Mouse (Mus musculus) midbrain, postnatal 0 days (tissue): Measurements from ENCODE around the gene Trim6. TPM values are rescaled to one million over a fixed set of nuclear protein-coding genes. Genes with fewer than 3 reads are reported as not detected.
A peak's percentile ranks its signal among the peaks of the same experiment; 100 is the strongest.

Source experiments
- ATAC-seq: fragments of 200-750 bp; cut with Nextera tagmentation; 2 replicates; pipeline ENCODE4 v1.8.0; 2017; ENCODE audit warnings: moderate number of reproducible peaks, mild to moderate bottlenecking, moderate TSS enrichment, moderate library complexity; ENCODE audit not compliant: low FRiP score
- DNase-seq: peaks from one replicate; pipeline ENCODE4 v3.0.0-alpha.2; 2015; ENCODE audit warnings: low spot score
- H3K27ac ChIP-seq: fragments of 300-500 bp; sonication (generic); 2 replicates; pipeline ENCODE4 v1.5.1; 2014; ENCODE audit warnings: low read depth, mild to moderate bottlenecking, low read length, mixed read lengths
- H3K27me3 ChIP-seq: fragments of 300-500 bp; sonication (generic); 2 replicates; pipeline ENCODE4 v1.6.1; 2014; ENCODE audit warnings: low read length, control low read depth, mixed read lengths; ENCODE audit not compliant: insufficient read depth
- H3K36me3 ChIP-seq: fragments of 300-500 bp; sonication (generic); 2 replicates; pipeline ENCODE4 v1.6.1; 2014; ENCODE audit warnings: low read length, control low read depth, mixed read lengths; ENCODE audit not compliant: insufficient read depth
- H3K4me1 ChIP-seq: fragments of 300-500 bp; sonication (generic); 2 replicates; pipeline ENCODE4 v1.6.1; 2014; ENCODE audit warnings: mild to moderate bottlenecking, control low read depth, antibody characterized with exemption, low read length, mixed read lengths; ENCODE audit not compliant: insufficient read depth
- H3K4me2 ChIP-seq: fragments of 300-500 bp; sonication (generic); 2 replicates; pipeline ENCODE4 v1.6.1; 2014; ENCODE audit warnings: low read depth, mild to moderate bottlenecking, low read length, mixed read lengths; ENCODE audit not compliant: poor library complexity, severe bottlenecking
- H3K4me3 ChIP-seq: fragments of 300-500 bp; sonication (generic); 2 replicates; pipeline ENCODE4 v1.5.1; 2014; ENCODE audit warnings: low read depth, mild to moderate bottlenecking, low read length, moderate library complexity
- H3K9ac ChIP-seq: fragments of 300-500 bp; sonication (generic); replicated peaks from 2 replicates; pipeline ENCODE4 v1.6.1; 2014; ENCODE audit warnings: mild to moderate bottlenecking, low read length, moderate library complexity, mixed read lengths; ENCODE audit not compliant: poor library complexity, severe bottlenecking
- H3K9me3 ChIP-seq: fragments of 300-500 bp; sonication (generic); 2 replicates; pipeline ENCODE4 v1.6.1; 2016; ENCODE audit warnings: low read length, control low read depth
- CTCF ChIP-seq: IDR thresholded peaks from 2 replicates; pipeline ENCODE4 v1.5.1; 2016; ENCODE audit warnings: antibody characterized with exemption, mild to moderate bottlenecking
- WGBS: fragments of 180-500 bp; shearing (Covaris S2); extraction: QIAGEN DNeasy Blood & Tissue Kit; methylation state at CpG from one replicate; pipeline ENCODE4 v1.1.7; 2014; 5-methylcytosine and 5-hydroxymethylcytosine counted together
- polyA plus RNA-seq: library from polyadenylated mRNA; unstranded; fragments of >200 nt; fragmentation: Nextera tagmentation; extraction: Ambion mirVana; gene quantifications from 2 replicates; pipeline ENCODE4 v1.2.1, GENCODE M21; 2015
- total RNA-seq: library from RNA; depleted of rRNA; stranded (reverse); fragments of >200 nt; gene quantifications from 2 replicates; pipeline ENCODE4 v1.2.3, GENCODE M21; 2014

The Trim6 gene
- total and polyA plus RNA-seq, 2 experiments from 2014 or later = 0.11 to 0.49 TPM

DNA sequence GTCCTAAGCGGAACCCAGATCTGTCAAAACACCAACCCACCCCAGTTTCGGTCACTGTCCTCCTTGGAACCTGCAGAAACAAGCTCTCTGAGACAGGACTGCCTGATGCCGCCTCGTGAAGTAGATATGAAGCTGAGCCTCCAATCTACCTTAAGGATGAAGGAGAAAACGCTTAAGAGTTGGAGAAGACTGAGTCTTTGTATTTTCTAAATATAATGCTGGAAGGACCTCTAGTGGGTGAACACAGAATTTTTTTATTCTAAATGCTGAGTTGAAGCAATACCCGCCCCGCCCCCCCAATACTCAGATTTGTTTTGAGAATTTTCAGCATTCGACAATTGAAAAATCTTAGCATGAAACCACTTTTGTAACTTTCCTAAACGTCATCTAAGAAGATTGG, 27.3 kb upstream of the Trim6 start:
- H3K4me3 ChIP-seq = no peak overlapping the region
- 63% methylated on average over 9 of the region's 9 CpGs for WGBS
- H3K4me2 ChIP-seq = no peak overlapping the region
- H3K4me1 ChIP-seq = no peaks in the 10 kb centered on the region
- DNase-seq (peak; percentile 9), ATAC-seq (no peak)
- no peaks in the 10 kb centered on the region for H3K9me3 ChIP-seq
- TF ChIP-seq CTCF = peak; percentile 24; the same call in 1 of the 2 replicates
- no peak overlapping the region for H3K9ac ChIP-seq
- no peak overlapping the region for H3K27ac ChIP-seq
- no peaks in the 10 kb centered on the region for H3K36me3 ChIP-seq
- no peaks in the 10 kb centered on the region for H3K27me3 ChIP-seq

DNA sequence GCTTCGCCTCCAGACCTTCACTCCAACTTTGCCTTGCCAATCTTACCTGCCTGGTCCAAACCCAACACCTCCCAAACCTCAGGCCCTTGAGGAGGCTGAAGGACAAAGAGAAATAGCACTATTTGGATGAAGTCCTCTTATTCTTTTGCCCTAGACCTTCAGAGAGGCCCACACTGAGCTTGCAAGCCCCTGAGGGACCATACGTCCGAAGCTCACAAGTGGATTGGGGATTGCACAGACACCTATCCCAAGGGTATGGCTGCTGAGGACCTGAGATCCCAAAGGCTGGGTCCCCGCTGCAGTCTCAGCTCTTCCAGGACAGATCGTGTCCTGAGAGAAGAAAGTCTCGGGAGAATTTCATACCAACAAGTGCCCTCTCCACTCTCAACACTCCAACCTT, 22.7 kb upstream of the Trim6 start, which contains the start of gene Olfr649:
Gene Olfr649 (minus strand): TSS at position 101 of the 400 bp plus-strand sequence.
- TF ChIP-seq CTCF = no peak
- H3K36me3 ChIP-seq = no peaks in the 10 kb centered on the region
- WGBS = 83% methylated on average over 6 of the region's 6 CpGs
- no peak within 1 kb of the TSS for H3K9ac ChIP-seq
- H3K4me1 ChIP-seq = no peaks in the 10 kb centered on the region
- H3K4me3 ChIP-seq = no peak within 1 kb of the TSS
- no peak within 1 kb of the TSS for H3K4me2 ChIP-seq
- no peak within 1 kb of the TSS for H3K27ac ChIP-seq
- no peaks in the 10 kb centered on the region for H3K27me3 ChIP-seq
- ATAC-seq (no peak), DNase-seq (no peak)
- H3K9me3 ChIP-seq = no peaks in the 10 kb centered on the region

DNA sequence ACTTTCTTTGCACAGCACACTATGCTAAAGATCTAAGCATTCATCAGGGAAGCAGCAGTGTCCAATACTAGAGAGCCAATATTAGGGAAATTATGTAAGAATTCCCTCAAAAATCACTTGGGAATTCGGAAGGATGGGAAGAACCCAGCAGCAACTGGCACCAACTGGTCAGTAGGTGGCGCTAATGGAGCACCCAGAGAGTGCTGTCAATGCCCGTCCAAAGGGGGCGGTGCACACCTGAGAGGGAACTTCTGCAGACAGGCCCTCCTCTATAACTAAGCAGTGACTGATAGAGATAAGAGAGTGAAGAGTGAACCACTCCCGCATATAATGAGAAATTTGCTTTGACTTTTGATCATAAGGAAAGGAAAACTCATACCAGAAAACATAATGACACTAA, 18.8 kb upstream of the Trim6 start:
- H3K36me3 ChIP-seq = no peaks in the 10 kb centered on the region
- DNase-seq (peak; percentile 54), ATAC-seq (no peak)
- peak; percentile 80 for TF ChIP-seq CTCF
- no peaks in the 10 kb centered on the region for H3K4me1 ChIP-seq
- no peak overlapping the region for H3K27ac ChIP-seq
- H3K9ac ChIP-seq = no peak overlapping the region
- 3% methylated on average over 5 of the region's 5 CpGs for WGBS
- H3K4me3 ChIP-seq = no peak overlapping the region
- H3K4me2 ChIP-seq = no peak overlapping the region
- H3K9me3 ChIP-seq = no peaks in the 10 kb centered on the region
- H3K27me3 ChIP-seq = no peaks in the 10 kb centered on the region

DNA sequence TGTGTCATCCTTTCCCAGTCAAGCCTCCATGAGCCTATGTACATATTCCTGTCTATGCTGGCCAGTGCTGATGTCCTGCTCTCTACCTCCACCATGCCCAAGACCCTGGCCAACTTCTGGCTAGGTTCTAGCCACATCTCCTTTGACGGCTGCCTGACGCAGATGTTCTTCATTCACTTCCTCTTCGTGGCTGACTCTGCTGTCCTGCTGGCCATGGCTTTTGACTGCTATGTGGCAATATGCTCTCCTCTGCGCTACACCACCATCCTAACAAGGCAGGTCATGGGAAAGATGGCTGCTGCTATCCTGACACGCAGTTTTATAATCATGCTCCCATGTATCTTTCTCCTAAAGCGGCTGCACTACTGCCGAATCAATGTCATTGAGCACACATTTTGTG, 12.4 kb upstream of the Trim6 start:
- DNase-seq (no peak), ATAC-seq (no peak)
- Histone ChIP-seq H3K27ac (no peak overlapping the region), H3K9me3 (no peaks in the 10 kb centered on the region), H3K9ac (no peak overlapping the region), H3K4me2 (no peak overlapping the region), H3K27me3 (no peaks in the 10 kb centered on the region), H3K4me1 (no peaks in the 10 kb centered on the region), H3K36me3 (no peaks in the 10 kb centered on the region), H3K4me3 (no peak overlapping the region)
- no peak for TF ChIP-seq CTCF
- WGBS = 96% methylated on average over 7 of the region's 7 CpGs

DNA sequence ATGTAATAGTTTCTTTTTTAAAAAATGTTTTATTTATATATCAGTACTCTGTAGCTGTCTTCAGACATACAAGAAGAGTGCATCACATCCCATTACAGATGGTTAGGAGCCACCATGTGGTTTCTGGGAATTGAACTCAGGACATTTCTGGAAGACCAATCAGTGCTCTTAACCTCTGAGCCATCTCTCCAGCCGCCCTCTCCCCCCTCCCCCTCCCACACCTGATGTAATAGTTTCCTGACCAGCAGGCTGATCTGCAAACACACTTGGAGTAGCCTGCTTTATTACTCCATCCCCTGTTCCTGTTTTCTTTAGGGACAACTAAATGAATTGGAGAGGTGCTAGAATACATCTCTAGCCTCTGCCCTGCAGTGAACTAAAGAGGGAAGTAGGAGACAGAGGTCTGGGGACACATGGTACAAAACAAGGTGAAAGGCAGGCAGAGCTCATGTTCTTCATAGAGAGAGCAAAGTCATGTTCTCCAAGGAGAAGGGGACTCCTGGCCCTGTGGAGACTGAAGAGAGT, 2.5 kb upstream of the Trim6 start:
- Histone ChIP-seq H3K9ac (no peak overlapping the region), H3K27ac (no peak overlapping the region), H3K4me3 (no peak overlapping the region), H3K4me1 (no peaks in the 10 kb centered on the region), H3K4me2 (no peak overlapping the region), H3K36me3 (no peaks in the 10 kb centered on the region), H3K27me3 (peaks cover 7% of the 10 kb centered on the region; the same call in 1 of the 2 replicates), H3K9me3 (no peaks in the 10 kb centered on the region)
- no peak for TF ChIP-seq CTCF
- ATAC-seq = no peak
- DNase-seq = no peak
- 83% methylated on average over 1 of the region's 1 CpGs for WGBS

DNA sequence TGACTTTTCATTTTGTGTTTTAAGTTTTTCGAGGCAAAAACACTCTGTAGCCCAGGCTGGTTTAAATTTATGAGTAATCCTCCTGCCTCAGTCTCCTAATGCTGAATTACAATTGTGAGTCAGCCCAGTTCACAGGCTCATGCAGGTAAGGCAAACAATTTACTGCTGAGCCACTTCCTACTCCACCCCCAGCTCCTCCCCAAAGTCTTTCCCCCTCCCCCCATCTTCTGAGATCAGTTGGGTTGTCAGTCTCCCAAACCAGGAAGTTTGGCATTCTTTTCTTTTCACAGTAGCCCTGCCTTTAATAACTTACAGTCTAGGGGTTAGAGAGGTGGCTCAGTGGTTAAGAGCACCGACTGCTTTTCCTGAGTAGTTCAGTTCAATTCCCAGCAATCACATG, 712 bp upstream of the Trim6 start:
- no peaks in the 10 kb centered on the region for H3K4me1 ChIP-seq
- no peak overlapping the region for H3K9ac ChIP-seq
- H3K27me3 ChIP-seq = peaks cover 7% of the 10 kb centered on the region; the same call in 1 of the 2 replicates
- whole genome bisulfite sequencing = 83% methylated on average over 2 of the region's 2 CpGs
- ATAC-seq (no peak), DNase-seq (no peak)
- no peak overlapping the region for H3K4me2 ChIP-seq
- H3K27ac ChIP-seq = no peak overlapping the region
- no peak overlapping the region for H3K4me3 ChIP-seq
- no peak for TF ChIP-seq CTCF
- no peaks in the 10 kb centered on the region for H3K9me3 ChIP-seq
- H3K36me3 ChIP-seq = no peaks in the 10 kb centered on the region
